Mouse (Mus musculus) left cerebral cortex, postnatal 36 days (tissue): ENCODE measurements around the gene Ptprj. TPM values are rescaled to one million over a fixed set of nuclear protein-coding genes. Genes with fewer than 3 reads are reported as not detected.

Experiments
- DNase-seq, 2 experiments: peaks; one replicate each; pipeline ENCODE4 v3.0.0; 2021 to 2022; ENCODE audit warnings: low spot score in 2 of 2, mixed read lengths in 1 of 2
- intact Hi-C: fragments of 180-260 bp; cut with DNase I; formaldehyde crosslinking; loops from one replicate; pipeline ENCODE4 v1.15.1; 2025
- total RNA-seq, 2 experiments: library from RNA; stranded (reverse); gene quantifications; 2 replicates each; pipeline ENCODE4 v1.2.3; 2021

Ptprj gene
- total RNA-seq, 2 experiments from 2014 or later, result 112 to 118 TPM

- DNase-seq, result no peak
- intact Hi-C loops, result no loop called here
These were observed 15.9 kb downstream of the Ptprj start for GRCm38 (mm10) chr2:90564552-90564951.

GRCm38 (mm10) chr2:90563171-90563570 lies 17.3 kb downstream of the Ptprj start:
- DNase-seq, result no peak
- intact Hi-C loops, result no loop called here

- intact Hi-C loops, result no loop called here
- DNase-seq, result no peak
These were observed 18.2 kb downstream of the Ptprj start for GRCm38 (mm10) chr2:90562126-90562670.

GRCm38 (mm10) chr2:90560197-90560843 lies 20.1 kb downstream of the Ptprj start:
- no peak for DNase-seq
- intact Hi-C loops, result no loop called here

GRCm38 (mm10) chr2:90559688-90560196 lies 20.7 kb downstream of the Ptprj start:
- intact Hi-C loops, result no loop called here
- no peak for DNase-seq

- intact Hi-C loops, result no loop called here
- no peak for DNase-seq
These were observed 21.3 kb downstream of the Ptprj start for GRCm38 (mm10) chr2:90559015-90559687.

- DNase-seq, result no peak
- intact Hi-C loops, result no loop called here
These were observed 22.1 kb downstream of the Ptprj start for GRCm38 (mm10) chr2:90558361-90558760.

- intact Hi-C loops, result no loop called here
- DNase-seq, result no peak
These were observed 22.5 kb downstream of the Ptprj start for GRCm38 (mm10) chr2:90557913-90558312.

GRCm38 (mm10) chr2:90555744-90556143 lies 24.7 kb downstream of the Ptprj start:
- no peak for DNase-seq
- intact Hi-C loops, result no loop called here

GRCm38 (mm10) chr2:90554806-90555205 lies 25.6 kb downstream of the Ptprj start:
- intact Hi-C loops, result no loop called here
- DNase-seq, result no peak

- intact Hi-C loops, result no loop called here
- no peak for DNase-seq
These were observed 26.6 kb downstream of the Ptprj start for GRCm38 (mm10) chr2:90553861-90554260.

- DNase-seq, result no peak
- intact Hi-C loops, result no loop called here
These were observed 29.8 kb downstream of the Ptprj start for GRCm38 (mm10) chr2:90550656-90551055.

GRCm38 (mm10) chr2:90548541-90548940 lies 31.9 kb downstream of the Ptprj start:
- no peak for DNase-seq
- intact Hi-C loops, result no loop called here

- intact Hi-C loops, result no loop called here
- no peak for DNase-seq
These were observed 33.3 kb downstream of the Ptprj start for GRCm38 (mm10) chr2:90547144-90547609.

GRCm38 (mm10) chr2:90545261-90545660 lies 35.2 kb downstream of the Ptprj start:
- DNase-seq, result no peak
- intact Hi-C loops, result no loop called here

- DNase-seq, result no peak
- intact Hi-C loops, result loop anchor here (5.0 kb wide), 1 partner anchor 33 kb away; no protein-coding TSS in a partner anchor
These were observed 36.5 kb downstream of the Ptprj start for GRCm38 (mm10) chr2:90543989-90544388.

GRCm38 (mm10) chr2:90543106-90543702 lies 37.2 kb downstream of the Ptprj start:
- intact Hi-C loops, result loop anchor here (5.0 kb wide), 1 partner anchor 34 kb away; no protein-coding TSS in a partner anchor
- DNase-seq, result no peak

GRCm38 (mm10) chr2:90542656-90543055 lies 37.8 kb downstream of the Ptprj start:
- DNase-seq, result no peak
- intact Hi-C loops, result loop anchor here (5.0 kb wide), 1 partner anchor 35 kb away; no protein-coding TSS in a partner anchor

GRCm38 (mm10) chr2:90539206-90539605 lies 41.2 kb downstream of the Ptprj start:
- no peak for DNase-seq
- intact Hi-C loops, result no loop called here

GRCm38 (mm10) chr2:90537244-90537643 lies 43.2 kb downstream of the Ptprj start:
- no peak for DNase-seq
- intact Hi-C loops, result no loop called here
